Mouse (Mus musculus): ENCODE measurements around the gene Lgi4. TPM values are rescaled to one million over a fixed set of nuclear protein-coding genes. Genes with fewer than 3 reads are reported as not detected.

Gene Lgi4
- polyA plus RNA-seq, 1 experiment from 2014 or later: 1.7 TPM

DNA sequence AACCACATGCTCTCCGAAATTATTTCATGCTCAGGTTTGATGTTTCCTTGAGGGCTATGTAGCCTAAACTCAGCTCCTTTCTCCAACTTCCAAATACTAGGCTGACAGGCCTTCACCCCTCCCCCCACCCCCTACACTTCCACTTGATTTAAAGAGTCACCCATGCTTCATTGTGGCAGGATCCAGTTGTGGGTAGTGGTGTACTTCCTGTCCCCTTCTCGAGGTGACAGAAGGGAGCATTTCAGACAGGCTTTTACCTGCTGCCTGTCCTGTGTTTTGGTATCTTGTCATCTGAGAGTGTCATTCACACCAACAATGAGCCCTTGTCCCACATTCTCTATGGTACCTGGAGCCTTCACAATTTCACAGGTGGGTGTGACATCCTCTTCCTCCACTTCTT lies 28.1 kb downstream of the Lgi4 start:
- no peaks in the 10 kb centered on the region for H3K9me3 ChIP-seq (replicated peaks; ENCODE audit: control insufficient read depth, low read length)
- ATAC-seq (ENCODE audit: insufficient read depth, low FRiP score): no peak
- no peak overlapping the region for H3K27ac ChIP-seq (ENCODE audit: low read length)
- H3K36me3 ChIP-seq (ENCODE audit: control insufficient read depth, insufficient read depth, low read length): no peaks in the 10 kb centered on the region
- H3K9ac ChIP-seq (ENCODE audit: low read length): no peak overlapping the region
- H3K4me3 ChIP-seq (replicated peaks; ENCODE audit: low read length): no peak overlapping the region
- no peak overlapping the region for H3K4me2 ChIP-seq (ENCODE audit: low read depth, low read length)
- peaks cover 16% of the 10 kb centered on the region; the same call in 1 of the 2 replicates for H3K4me1 ChIP-seq (ENCODE audit: control insufficient read depth, insufficient read depth, low read length)
- WGBS: 51% methylated on average over 2 of the region's 2 CpGs
- H3K27me3 ChIP-seq (ENCODE audit: control insufficient read depth, insufficient read depth, low read length): no peaks in the 10 kb centered on the region

GRCm38 (mm10) chr7:31088206-31088605 lies 29.1 kb downstream of the Lgi4 start:
- H3K4me2 ChIP-seq (ENCODE audit: low read depth, low read length): no peak overlapping the region
- no peak overlapping the region for H3K27ac ChIP-seq (ENCODE audit: low read length)
- H3K4me3 ChIP-seq (replicated peaks; ENCODE audit: low read length): no peak overlapping the region
- 68% methylated on average over 3 of the region's 3 CpGs for WGBS
- no peaks in the 10 kb centered on the region for H3K27me3 ChIP-seq (ENCODE audit: control insufficient read depth, insufficient read depth, low read length)
- H3K4me1 ChIP-seq (ENCODE audit: control insufficient read depth, insufficient read depth, low read length): peaks cover 10% of the 10 kb centered on the region; the same call in 1 of the 2 replicates
- H3K9ac ChIP-seq (ENCODE audit: low read length): no peak overlapping the region
- ATAC-seq (ENCODE audit: insufficient read depth, low FRiP score): no peak
- H3K9me3 ChIP-seq (replicated peaks; ENCODE audit: control insufficient read depth, low read length): no peaks in the 10 kb centered on the region
- H3K36me3 ChIP-seq (ENCODE audit: control insufficient read depth, insufficient read depth, low read length): no peaks in the 10 kb centered on the region

DNA sequence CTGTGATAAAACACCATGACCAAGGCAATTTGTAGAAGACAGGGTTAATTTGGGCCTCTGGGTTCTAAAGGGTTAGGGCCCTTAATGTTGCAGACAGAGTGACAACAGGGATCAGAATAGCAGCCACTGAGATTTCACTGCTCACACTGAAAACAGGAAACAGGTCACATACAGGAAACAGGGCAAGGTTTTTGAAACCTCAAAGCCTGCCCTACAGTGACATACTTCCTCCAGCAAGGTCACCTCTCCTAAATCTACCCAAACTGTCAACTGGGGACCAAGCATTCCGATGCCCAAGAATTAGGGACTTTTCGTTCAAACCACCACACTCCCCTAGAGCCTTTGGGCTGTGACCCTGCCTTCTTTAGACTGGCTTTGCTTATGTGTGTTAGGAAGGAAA lies 30.6 kb downstream of the Lgi4 start:
- Histone ChIP-seq H3K4me2 (ENCODE audit: low read depth, low read length) (no peak overlapping the region), H3K27me3 (ENCODE audit: control insufficient read depth, insufficient read depth, low read length) (no peaks in the 10 kb centered on the region), H3K4me3 (replicated peaks; ENCODE audit: low read length) (no peak overlapping the region), H3K9ac (ENCODE audit: low read length) (no peak overlapping the region), H3K27ac (ENCODE audit: low read length) (no peak overlapping the region), H3K4me1 (ENCODE audit: control insufficient read depth, insufficient read depth, low read length) (peaks cover 5% of the 10 kb centered on the region; the same call in 1 of the 2 replicates), H3K36me3 (ENCODE audit: control insufficient read depth, insufficient read depth, low read length) (no peaks in the 10 kb centered on the region), H3K9me3 (replicated peaks; ENCODE audit: control insufficient read depth, low read length) (no peaks in the 10 kb centered on the region)
- ATAC-seq (ENCODE audit: insufficient read depth, low FRiP score): no peak
- 82% methylated on average over 2 of the region's 2 CpGs for WGBS

GRCm38 (mm10) chr7:31094774-31095501 lies 35.8 kb downstream of the Lgi4 start:
- Histone ChIP-seq H3K4me2 (ENCODE audit: low read depth, low read length) (no peak overlapping the region), H3K27me3 (ENCODE audit: control insufficient read depth, insufficient read depth, low read length) (no peaks in the 10 kb centered on the region), H3K36me3 (ENCODE audit: control insufficient read depth, insufficient read depth, low read length) (no peaks in the 10 kb centered on the region), H3K9me3 (replicated peaks; ENCODE audit: control insufficient read depth, low read length) (no peaks in the 10 kb centered on the region), H3K4me3 (replicated peaks; ENCODE audit: low read length) (no peak overlapping the region), H3K27ac (ENCODE audit: low read length) (no peak overlapping the region), H3K9ac (ENCODE audit: low read length) (no peak overlapping the region), H3K4me1 (ENCODE audit: control insufficient read depth, insufficient read depth, low read length) (peaks cover 4% of the 10 kb centered on the region; the same call in 1 of the 2 replicates)
- no peak for ATAC-seq (ENCODE audit: insufficient read depth, low FRiP score)
- 24% methylated on average over 12 of the region's 12 CpGs for WGBS

DNA sequence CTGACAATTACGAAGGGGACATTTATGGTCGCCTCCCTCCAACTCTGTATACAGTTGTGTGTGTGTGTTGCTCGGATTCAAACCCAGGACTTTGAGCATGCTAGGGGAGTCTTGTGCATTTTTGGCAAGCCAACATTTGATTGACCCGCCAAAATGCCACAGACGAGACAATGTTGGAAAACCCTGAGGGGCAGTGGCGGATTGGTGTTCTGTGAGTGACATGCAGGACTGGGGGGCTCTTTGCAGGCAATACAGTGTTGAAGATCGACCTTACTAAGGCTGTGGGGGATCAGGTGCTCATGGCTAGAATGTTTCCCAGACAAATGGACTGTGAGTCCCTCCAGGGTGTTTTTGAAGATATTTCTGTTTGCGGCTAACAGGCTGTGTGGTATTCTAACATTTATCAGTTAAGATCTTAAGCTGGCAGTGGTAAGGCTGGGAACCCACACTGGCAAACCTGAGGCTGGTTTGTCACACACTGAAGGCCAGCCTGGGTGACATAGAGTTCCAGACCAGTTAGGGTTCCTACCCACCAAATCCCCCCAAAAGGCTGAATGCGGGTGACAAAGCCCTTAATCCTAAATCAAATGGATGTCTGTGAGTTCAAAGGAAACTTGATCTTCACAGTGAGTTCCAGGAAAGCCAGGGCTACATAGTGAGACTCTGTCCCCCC lies 37.9 kb downstream of the Lgi4 start:
- no peak overlapping the region for H3K9ac ChIP-seq (ENCODE audit: low read length)
- no peak overlapping the region for H3K27ac ChIP-seq (ENCODE audit: low read length)
- no peak overlapping the region for H3K4me2 ChIP-seq (ENCODE audit: low read depth, low read length)
- no peak overlapping the region for H3K4me3 ChIP-seq (replicated peaks; ENCODE audit: low read length)
- H3K4me1 ChIP-seq (ENCODE audit: control insufficient read depth, insufficient read depth, low read length): peaks cover 4% of the 10 kb centered on the region; the same call in 1 of the 2 replicates
- H3K9me3 ChIP-seq (replicated peaks; ENCODE audit: control insufficient read depth, low read length): no peaks in the 10 kb centered on the region
- no peak for ATAC-seq (ENCODE audit: insufficient read depth, low FRiP score)
- 73% methylated on average over 9 of the region's 9 CpGs for WGBS
- H3K36me3 ChIP-seq (ENCODE audit: control insufficient read depth, insufficient read depth, low read length): no peaks in the 10 kb centered on the region
- H3K27me3 ChIP-seq (ENCODE audit: control insufficient read depth, insufficient read depth, low read length): no peaks in the 10 kb centered on the region

DNA sequence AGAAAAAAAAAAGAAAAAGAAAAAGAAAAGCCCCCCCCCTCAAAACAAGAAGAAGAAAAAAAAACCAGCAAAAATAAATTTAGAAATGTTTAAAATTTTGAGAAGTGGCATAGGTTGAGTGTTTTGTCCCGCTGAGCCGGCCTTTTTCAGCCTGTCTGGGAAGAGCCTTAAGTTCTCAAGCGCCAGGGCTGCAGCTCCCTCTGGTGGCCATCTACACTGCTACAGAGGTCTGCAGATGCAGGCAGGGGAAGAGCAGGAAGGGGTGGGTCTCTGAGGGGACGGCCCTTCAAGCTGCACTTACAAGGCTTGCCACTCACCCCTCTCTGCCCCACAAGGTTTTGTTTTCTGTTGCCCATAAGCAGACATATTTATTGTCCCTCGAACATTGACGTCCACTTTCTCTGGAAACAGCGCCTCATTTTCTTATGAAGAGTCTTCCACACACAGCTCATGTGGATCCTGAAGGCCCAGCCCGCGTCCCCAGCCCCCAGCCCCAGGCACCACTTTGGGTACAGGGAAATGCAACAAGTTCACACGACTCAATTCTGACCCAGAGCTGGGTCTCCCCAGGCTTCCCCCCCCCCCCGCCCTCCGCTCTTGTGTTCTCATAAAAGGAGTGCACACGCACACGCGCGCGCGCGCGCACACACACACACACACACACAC lies 38.6 kb downstream of the Lgi4 start:
- no peaks in the 10 kb centered on the region for H3K9me3 ChIP-seq (replicated peaks; ENCODE audit: control insufficient read depth, low read length)
- no peaks in the 10 kb centered on the region for H3K36me3 ChIP-seq (ENCODE audit: control insufficient read depth, insufficient read depth, low read length)
- peak overlapping the region; percentile 33 for H3K4me3 ChIP-seq (replicated peaks; ENCODE audit: low read length)
- H3K4me1 ChIP-seq (ENCODE audit: control insufficient read depth, insufficient read depth, low read length): peaks cover 4% of the 10 kb centered on the region; the same call in 1 of the 2 replicates
- H3K27me3 ChIP-seq (ENCODE audit: control insufficient read depth, insufficient read depth, low read length): no peaks in the 10 kb centered on the region
- 43% methylated on average over 19 of the region's 20 CpGs for WGBS
- no peak overlapping the region for H3K27ac ChIP-seq (ENCODE audit: low read length)
- peak; percentile 95 for ATAC-seq (ENCODE audit: insufficient read depth, low FRiP score)
- H3K4me2 ChIP-seq (ENCODE audit: low read depth, low read length): peak overlapping the region; percentile 55
- peak overlapping the region; percentile 61 for H3K9ac ChIP-seq (ENCODE audit: low read length)

DNA sequence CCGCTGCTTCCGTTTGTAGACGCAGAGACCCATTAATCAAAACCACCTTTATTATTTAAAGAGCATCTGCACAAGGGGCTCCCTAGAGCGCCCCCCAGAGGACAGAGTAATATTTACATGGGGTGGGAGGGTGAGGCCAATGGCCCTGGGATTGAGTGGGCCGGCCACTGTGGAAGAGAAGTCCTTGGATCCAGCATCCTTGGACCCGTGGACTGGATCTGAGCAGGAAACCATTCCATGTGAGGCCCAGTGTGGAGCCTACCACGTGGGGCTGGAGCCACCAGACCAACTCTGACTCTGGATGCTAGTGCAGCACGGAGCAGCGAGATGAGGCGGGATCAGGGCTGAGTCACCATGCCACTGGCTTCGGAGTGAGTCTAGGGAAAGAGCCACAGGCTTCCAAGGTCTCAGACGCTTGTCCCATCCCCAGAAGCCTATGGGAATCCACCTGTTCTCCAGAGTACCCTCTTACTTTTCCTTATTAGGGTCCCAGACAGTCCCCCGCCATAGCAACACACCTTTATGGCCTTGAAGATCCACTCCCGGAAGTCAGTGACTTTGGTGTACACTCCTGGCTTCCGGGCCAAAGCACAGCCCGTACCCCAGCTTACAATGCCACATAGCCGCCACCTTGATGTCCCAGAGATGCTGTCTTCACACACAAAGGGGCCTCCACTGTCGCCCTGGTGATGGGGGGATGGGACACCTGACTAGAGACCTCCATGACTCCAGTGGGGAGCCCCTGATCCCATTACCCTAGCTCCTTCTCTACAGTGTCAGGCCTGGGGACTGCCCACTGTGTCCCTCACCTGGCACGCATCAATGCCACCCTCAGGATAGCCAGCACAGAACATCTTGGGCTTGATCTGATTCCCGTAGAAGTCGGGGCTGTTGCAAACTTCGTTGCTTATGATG lies 39.8 kb downstream of the Lgi4 start:
- no peak overlapping the region for H3K4me2 ChIP-seq (ENCODE audit: low read depth, low read length)
- no peak overlapping the region for H3K9ac ChIP-seq (ENCODE audit: low read length)
- no peak overlapping the region for H3K4me3 ChIP-seq (replicated peaks; ENCODE audit: low read length)
- no peaks in the 10 kb centered on the region for H3K27me3 ChIP-seq (ENCODE audit: control insufficient read depth, insufficient read depth, low read length)
- WGBS: 75% methylated on average over 22 of the region's 22 CpGs
- no peaks in the 10 kb centered on the region for H3K36me3 ChIP-seq (ENCODE audit: control insufficient read depth, insufficient read depth, low read length)
- H3K4me1 ChIP-seq (ENCODE audit: control insufficient read depth, insufficient read depth, low read length): peaks cover 4% of the 10 kb centered on the region; the same call in 1 of the 2 replicates
- no peak for ATAC-seq (ENCODE audit: insufficient read depth, low FRiP score)
- no peaks in the 10 kb centered on the region for H3K9me3 ChIP-seq (replicated peaks; ENCODE audit: control insufficient read depth, low read length)
- no peak overlapping the region for H3K27ac ChIP-seq (ENCODE audit: low read length)

DNA sequence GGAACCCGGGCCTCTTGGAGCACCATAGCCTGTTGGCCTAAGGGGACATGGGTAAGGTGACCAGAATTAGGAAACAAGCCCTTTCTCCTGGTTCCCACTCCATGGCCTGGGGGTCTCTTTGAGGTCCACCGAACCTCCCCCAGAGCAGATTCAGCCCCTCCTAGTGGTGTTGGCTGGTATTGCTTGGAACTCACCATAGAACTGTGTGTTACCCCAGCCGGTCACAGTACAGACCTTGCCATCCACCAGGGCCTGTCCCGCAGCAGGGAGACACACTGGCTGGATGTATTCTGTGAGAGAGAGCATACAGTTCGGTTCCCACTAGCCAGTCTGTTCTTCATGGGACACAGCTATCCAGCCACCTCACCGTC lies 40.5 kb downstream of the Lgi4 start:
- peaks cover 4% of the 10 kb centered on the region; the same call in 1 of the 2 replicates for H3K4me1 ChIP-seq (ENCODE audit: control insufficient read depth, insufficient read depth, low read length)
- no peak overlapping the region for H3K27ac ChIP-seq (ENCODE audit: low read length)
- WGBS: 86% methylated on average over 6 of the region's 6 CpGs
- no peak overlapping the region for H3K4me3 ChIP-seq (replicated peaks; ENCODE audit: low read length)
- H3K36me3 ChIP-seq (ENCODE audit: control insufficient read depth, insufficient read depth, low read length): no peaks in the 10 kb centered on the region
- ATAC-seq (ENCODE audit: insufficient read depth, low FRiP score): no peak
- no peaks in the 10 kb centered on the region for H3K9me3 ChIP-seq (replicated peaks; ENCODE audit: control insufficient read depth, low read length)
- no peak overlapping the region for H3K4me2 ChIP-seq (ENCODE audit: low read depth, low read length)
- H3K27me3 ChIP-seq (ENCODE audit: control insufficient read depth, insufficient read depth, low read length): no peaks in the 10 kb centered on the region
- no peak overlapping the region for H3K9ac ChIP-seq (ENCODE audit: low read length)
